Mouse (Mus musculus) heart, embryonic 15.5 days (tissue): Measurements from ENCODE around the gene Kyat1. TPM values are rescaled to one million over a fixed set of nuclear protein-coding genes. Genes with fewer than 3 reads are reported as not detected.

Experiments
- ATAC-seq: fragments of 200-750 bp; cut with Nextera tagmentation; replicated peaks from 2 replicates; pipeline ENCODE4 v1.8.0; 2017; ENCODE audit warnings: low read depth, moderate TSS enrichment; ENCODE audit not compliant: insufficient number of reproducible peaks, insufficient read depth, low FRiP score
- H3K27ac ChIP-seq: fragments of 300-500 bp; sonication (generic); 2 replicates; pipeline ENCODE4 v1.5.1; 2015; ENCODE audit warnings: mild to moderate bottlenecking, inconsistent platforms
- H3K27me3 ChIP-seq: fragments of 300-500 bp; sonication (generic); 2 replicates; pipeline ENCODE4 v1.6.1; 2015; ENCODE audit warnings: inconsistent platforms
- H3K36me3 ChIP-seq: fragments of 300-500 bp; sonication (generic); 2 replicates; pipeline ENCODE4 v1.6.1; 2015; ENCODE audit warnings: mild to moderate bottlenecking, inconsistent platforms
- H3K4me1 ChIP-seq: fragments of 300-500 bp; sonication (generic); replicated peaks from 2 replicates; pipeline ENCODE4 v1.6.1; 2015; ENCODE audit warnings: inconsistent platforms
- H3K4me2 ChIP-seq: fragments of 300-500 bp; sonication (generic); 2 replicates; pipeline ENCODE4 v1.6.1; 2015; ENCODE audit warnings: inconsistent platforms, mild to moderate bottlenecking, moderate library complexity
- H3K4me3 ChIP-seq: fragments of 300-500 bp; sonication (generic); 2 replicates; pipeline ENCODE4 v1.5.1; 2015; ENCODE audit warnings: mild to moderate bottlenecking, inconsistent platforms
- H3K9ac ChIP-seq: fragments of 300-500 bp; sonication (generic); 2 replicates; pipeline ENCODE4 v1.6.1; 2015; ENCODE audit warnings: mild to moderate bottlenecking, inconsistent platforms
- H3K9me3 ChIP-seq: fragments of 300-500 bp; sonication (generic); replicated peaks from 2 replicates; pipeline ENCODE4 v1.6.1; 2016; ENCODE audit warnings: inconsistent platforms
- WGBS: fragments of 180-500 bp; shearing (Covaris S2); methylation state at CpG from one replicate; pipeline ENCODE4 v1.1.7; 2015; ENCODE audit warnings: mixed read lengths; 5-methylcytosine and 5-hydroxymethylcytosine counted together
- polyA plus RNA-seq: library from polyadenylated mRNA; unstranded; fragments of >200 nt; fragmentation: Nextera tagmentation; extraction: Ambion mirVana; gene quantifications from 2 replicates; pipeline ENCODE4 v1.2.1, GENCODE M21; 2015

Gene Kyat1
- polyA plus RNA-seq, 1 experiment from 2014 or later, result 21.1 TPM

DNA sequence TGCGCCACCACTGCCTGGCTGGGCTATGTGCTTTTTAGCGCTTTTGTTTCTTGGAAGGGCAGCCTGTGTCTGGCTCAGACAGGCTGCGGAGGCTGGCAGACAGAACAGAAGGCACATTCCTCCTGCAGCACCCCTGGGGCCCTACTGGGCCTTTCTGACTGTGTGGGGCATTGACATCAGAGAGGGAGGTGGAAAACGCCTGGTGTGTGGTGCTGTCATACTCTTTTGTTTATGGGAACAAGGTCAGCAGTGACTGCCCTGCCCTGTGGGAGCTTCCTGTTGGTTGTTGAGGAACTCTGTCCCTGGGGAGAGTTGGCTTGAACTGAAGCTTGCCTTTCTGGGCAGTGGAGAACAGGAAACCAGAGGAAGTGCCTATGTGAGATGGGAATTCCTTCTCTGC, 36.9 kb upstream of the Kyat1 start:
- Histone ChIP-seq H3K4me1 (peaks cover 68% of the 10 kb centered on the region), H3K9ac (no peak overlapping the region), H3K27ac (peak overlapping the region; percentile 74), H3K36me3 (peaks cover 30% of the 10 kb centered on the region), H3K4me2 (no peak overlapping the region), H3K9me3 (no peaks in the 10 kb centered on the region), H3K27me3 (no peaks in the 10 kb centered on the region), H3K4me3 (no peak overlapping the region)
- ATAC-seq, result peak; percentile 31; the same call in 1 of the 2 replicates
- 49% methylated on average over 4 of the region's 4 CpGs for WGBS

DNA sequence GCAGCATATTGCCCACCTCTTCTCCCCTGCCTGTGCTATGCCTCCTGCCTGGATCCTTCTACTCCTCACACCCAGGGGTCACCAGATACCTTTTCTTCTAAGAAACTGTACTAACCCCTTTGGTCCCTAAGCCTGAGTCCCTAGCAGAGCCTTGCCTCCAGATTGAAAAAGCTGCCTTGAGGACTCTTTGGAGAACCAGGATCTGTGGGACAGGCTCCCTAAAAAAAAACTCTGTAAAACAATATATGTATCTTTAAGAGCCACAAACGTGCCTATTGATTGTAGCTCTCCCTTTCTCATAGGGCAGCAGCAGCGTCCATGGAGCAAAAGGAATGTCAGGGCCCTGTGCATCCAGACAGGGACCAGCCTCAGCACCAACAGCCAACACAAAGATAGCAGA, 34.6 kb upstream of the Kyat1 start, which contains the start of gene Gm28035:
TSS of gene Gm28035 (plus strand) at position 301 of the 400 bp plus-strand sequence.
- H3K36me3 ChIP-seq, result peaks cover 30% of the 10 kb centered on the region
- H3K4me1 ChIP-seq, result peaks cover 67% of the 10 kb centered on the region
- no peak for ATAC-seq
- H3K4me3 ChIP-seq, result peak within 1 kb of the TSS; percentile 89
- H3K27ac ChIP-seq, result peak within 1 kb of the TSS; percentile 96
- no peaks in the 10 kb centered on the region for H3K27me3 ChIP-seq
- peak within 1 kb of the TSS; percentile 83 for H3K4me2 ChIP-seq
- H3K9me3 ChIP-seq, result no peaks in the 10 kb centered on the region
- peak within 1 kb of the TSS; percentile 20 for H3K9ac ChIP-seq
- 43% methylated on average over 2 of the region's 2 CpGs for WGBS

- Histone ChIP-seq H3K9me3 (no peaks in the 10 kb centered on the region), H3K27ac (peak overlapping the region; percentile 96), H3K4me1 (peaks cover 63% of the 10 kb centered on the region), H3K36me3 (peaks cover 28% of the 10 kb centered on the region), H3K9ac (peak overlapping the region; percentile 20; the same call in 1 of the 2 replicates), H3K4me2 (peak overlapping the region; percentile 83), H3K27me3 (no peaks in the 10 kb centered on the region), H3K4me3 (peak overlapping the region; percentile 89)
- peak; percentile 30 for ATAC-seq
- 19% methylated on average over 4 of the region's 4 CpGs for WGBS
These were observed 34.1 kb upstream of the Kyat1 start for GRCm38 (mm10) chr2:30239777-30240176.

DNA sequence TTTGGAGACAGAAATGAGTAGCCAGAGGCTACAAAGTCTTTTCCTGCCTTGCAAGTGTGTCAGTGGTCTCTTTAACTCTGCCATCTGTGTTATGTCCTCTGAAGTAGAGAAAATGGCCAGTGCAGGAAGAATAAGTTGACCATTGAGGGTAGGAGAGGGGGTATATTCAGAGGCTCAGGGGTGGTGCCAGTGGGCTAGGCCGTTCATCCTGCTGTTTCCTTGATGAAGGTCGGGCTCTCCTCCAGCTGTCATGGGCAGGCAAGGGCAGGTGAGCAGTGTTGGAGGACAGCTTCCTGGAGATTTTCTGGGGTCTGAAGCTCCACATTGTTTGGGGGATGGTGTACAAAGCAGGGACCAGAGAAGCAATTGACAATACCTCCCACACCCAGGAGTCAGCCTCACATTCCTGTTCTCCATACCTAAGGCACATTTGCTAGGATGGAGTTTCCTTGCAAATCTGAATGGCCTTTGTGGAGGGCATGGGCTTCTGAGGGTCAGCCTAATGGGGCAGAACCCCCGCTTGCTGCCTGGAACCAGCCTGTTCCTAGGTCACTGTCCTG, 33.3 kb upstream of the Kyat1 start:
- Histone ChIP-seq H3K36me3 (peaks cover 20% of the 10 kb centered on the region; the same call in 1 of the 2 replicates), H3K27me3 (no peaks in the 10 kb centered on the region), H3K4me2 (peak overlapping the region; percentile 83), H3K4me1 (peaks cover 60% of the 10 kb centered on the region), H3K27ac (peak overlapping the region; percentile 96), H3K9me3 (no peaks in the 10 kb centered on the region), H3K4me3 (peak overlapping the region; percentile 89), H3K9ac (peak overlapping the region; percentile 92)
- ATAC-seq, result no peak
- 57% methylated on average over 3 of the region's 3 CpGs for WGBS

- Histone ChIP-seq H3K9ac (peak overlapping the region; percentile 92), H3K9me3 (no peaks in the 10 kb centered on the region), H3K4me1 (peaks cover 52% of the 10 kb centered on the region), H3K4me2 (peak overlapping the region; percentile 83), H3K4me3 (peak overlapping the region; percentile 89), H3K36me3 (peaks cover 11% of the 10 kb centered on the region; the same call in 1 of the 2 replicates), H3K27ac (peak overlapping the region; percentile 96), H3K27me3 (no peaks in the 10 kb centered on the region)
- ATAC-seq, result peak; percentile 78
- WGBS, result under 1% methylated on average over 42 of the region's 42 CpGs
These were observed 32.2 kb upstream of the Kyat1 start for GRCm38 (mm10) chr2:30237881-30238280.

GRCm38 (mm10) chr2:30237199-30237880, 31.7 kb upstream of the Kyat1 start, which contains the start of gene Lrrc8a:
Gene Lrrc8a, plus strand, starts transcription at chr2:30237715.
- Histone ChIP-seq H3K4me1 (peaks cover 47% of the 10 kb centered on the region), H3K27ac (peak within 1 kb of the TSS; percentile 96), H3K9me3 (no peaks in the 10 kb centered on the region), H3K4me3 (peak within 1 kb of the TSS; percentile 89), H3K36me3 (peaks cover 11% of the 10 kb centered on the region; the same call in 1 of the 2 replicates), H3K9ac (peak within 1 kb of the TSS; percentile 92), H3K4me2 (peak within 1 kb of the TSS; percentile 83), H3K27me3 (no peaks in the 10 kb centered on the region)
- peak; percentile 93 for ATAC-seq
- WGBS, result under 1% methylated on average over 56 of the region's 67 CpGs

- Histone ChIP-seq H3K9ac (peak overlapping the region; percentile 77), H3K36me3 (peaks cover 11% of the 10 kb centered on the region; the same call in 1 of the 2 replicates), H3K4me1 (peaks cover 40% of the 10 kb centered on the region), H3K27me3 (no peaks in the 10 kb centered on the region), H3K9me3 (no peaks in the 10 kb centered on the region), H3K27ac (peak overlapping the region; percentile 96), H3K4me2 (peak overlapping the region; percentile 83), H3K4me3 (peak overlapping the region; percentile 89)
- WGBS, result 1% methylated on average over 18 of the region's 18 CpGs
- ATAC-seq, result no peak
These were observed 31.0 kb upstream of the Kyat1 start for GRCm38 (mm10) chr2:30236426-30237198.

DNA sequence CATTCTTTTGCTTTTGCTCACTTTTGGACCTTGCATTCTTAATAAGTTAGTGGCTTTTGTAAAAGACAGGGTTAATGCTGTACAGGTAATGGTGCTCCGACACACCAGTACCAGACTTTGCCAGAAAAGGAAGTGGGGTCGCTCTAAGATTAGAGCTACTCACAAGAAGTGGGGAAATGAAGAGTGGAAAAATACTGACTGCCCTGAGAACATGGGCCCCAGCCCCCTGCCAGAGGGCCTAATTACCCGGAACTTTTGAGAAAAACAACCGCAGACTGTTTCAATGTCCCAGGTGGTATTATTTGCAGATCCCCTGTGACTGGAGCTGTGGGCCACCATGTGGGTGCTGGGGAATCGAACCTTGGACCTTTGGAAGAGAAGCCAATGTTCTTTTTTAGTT, 29.9 kb upstream of the Kyat1 start:
- Histone ChIP-seq H3K4me1 (peaks cover 29% of the 10 kb centered on the region), H3K9ac (no peak overlapping the region), H3K27me3 (no peaks in the 10 kb centered on the region), H3K36me3 (peaks cover 3% of the 10 kb centered on the region; the same call in 1 of the 2 replicates), H3K9me3 (0 out of 2 replicates have a peak, but pooled peaks cover 2% of the 10 kb centered on the region), H3K4me2 (no peak overlapping the region), H3K27ac (no peak overlapping the region), H3K4me3 (no peak overlapping the region)
- WGBS, result 73% methylated on average over 5 of the region's 5 CpGs
- no peak for ATAC-seq

DNA sequence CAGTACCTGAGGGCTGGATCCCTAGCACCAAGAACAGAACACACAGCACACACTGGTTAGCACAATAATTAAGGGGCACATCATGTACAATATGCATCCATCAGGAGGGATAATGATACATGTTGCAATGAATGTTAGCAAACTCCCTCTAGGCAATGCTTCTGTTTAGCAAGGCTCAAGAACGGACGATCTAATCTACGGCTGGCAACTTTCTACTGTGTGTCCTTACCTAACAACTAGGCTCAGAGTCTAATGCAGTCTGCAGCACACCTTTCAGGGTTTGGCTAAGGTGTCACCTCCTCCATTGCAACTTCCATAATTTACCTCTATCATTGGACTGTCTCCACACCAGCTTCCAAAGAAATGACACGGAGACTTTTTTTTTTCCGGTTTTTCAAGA, 10.6 kb upstream of the Kyat1 start:
- H3K27ac ChIP-seq, result no peak overlapping the region
- no peak for ATAC-seq
- WGBS, result 93% methylated on average over 5 of the region's 5 CpGs
- H3K4me2 ChIP-seq, result no peak overlapping the region
- H3K27me3 ChIP-seq, result no peaks in the 10 kb centered on the region
- H3K36me3 ChIP-seq, result no peaks in the 10 kb centered on the region
- H3K9me3 ChIP-seq, result no peaks in the 10 kb centered on the region
- no peak overlapping the region for H3K4me3 ChIP-seq
- no peaks in the 10 kb centered on the region for H3K4me1 ChIP-seq
- no peak overlapping the region for H3K9ac ChIP-seq

DNA sequence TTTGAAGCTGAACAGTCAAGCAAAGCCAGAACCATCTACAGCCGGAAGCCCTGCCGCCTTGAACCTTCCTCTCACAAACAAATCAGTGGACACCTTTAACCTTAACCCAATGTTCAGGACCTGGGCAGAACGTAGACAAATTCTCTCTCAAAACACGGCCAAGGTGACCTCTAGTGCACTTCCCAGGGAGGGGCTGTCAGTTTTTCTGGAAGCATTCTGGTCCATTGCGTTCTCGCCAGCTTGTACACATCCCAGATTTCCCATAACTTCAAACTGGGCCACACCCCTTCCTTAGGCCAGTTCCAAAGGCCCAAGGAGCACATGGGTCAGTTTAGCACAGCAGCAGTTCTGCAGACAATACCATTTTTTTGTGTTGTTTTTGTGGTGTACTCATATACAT, 9.8 kb upstream of the Kyat1 start:
- no peak overlapping the region for H3K4me3 ChIP-seq
- H3K9me3 ChIP-seq, result no peaks in the 10 kb centered on the region
- H3K36me3 ChIP-seq, result no peaks in the 10 kb centered on the region
- no peaks in the 10 kb centered on the region for H3K27me3 ChIP-seq
- no peak overlapping the region for H3K27ac ChIP-seq
- no peak overlapping the region for H3K9ac ChIP-seq
- ATAC-seq, result no peak
- H3K4me2 ChIP-seq, result no peak overlapping the region
- no peaks in the 10 kb centered on the region for H3K4me1 ChIP-seq
- 68% methylated on average over 6 of the region's 6 CpGs for WGBS

DNA sequence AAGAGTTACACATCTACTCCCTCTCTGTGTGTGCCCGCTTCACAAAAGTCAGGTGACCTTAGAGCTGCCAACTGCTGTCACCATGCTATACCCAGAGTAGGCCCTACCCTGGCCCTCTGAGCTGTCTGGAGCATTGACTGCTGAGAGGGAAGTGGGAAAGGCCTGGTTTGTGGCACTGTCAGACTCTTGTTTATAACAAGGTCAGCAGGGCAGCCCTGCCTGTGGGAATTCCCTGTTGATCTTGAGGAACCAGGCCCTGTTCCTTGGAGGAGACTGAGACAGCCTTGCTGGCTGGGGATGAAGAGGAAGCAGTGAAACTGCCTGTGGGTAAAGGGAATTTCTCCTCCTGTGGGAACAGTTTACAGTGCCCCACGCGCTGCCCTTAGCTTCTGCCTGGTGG, 9.1 kb upstream of the Kyat1 start:
- no peak for ATAC-seq
- Histone ChIP-seq H3K27ac (no peak overlapping the region), H3K36me3 (no peaks in the 10 kb centered on the region), H3K27me3 (no peaks in the 10 kb centered on the region), H3K4me2 (no peak overlapping the region), H3K9me3 (no peaks in the 10 kb centered on the region), H3K9ac (no peak overlapping the region), H3K4me3 (no peak overlapping the region), H3K4me1 (no peaks in the 10 kb centered on the region)
- 89% methylated on average over 3 of the region's 3 CpGs for WGBS
